Mouse (Mus musculus): ENCODE results near the gene Mfsd4b5.
A peak's percentile ranks its signal among the peaks of the same experiment; 100 is the strongest.

DNA sequence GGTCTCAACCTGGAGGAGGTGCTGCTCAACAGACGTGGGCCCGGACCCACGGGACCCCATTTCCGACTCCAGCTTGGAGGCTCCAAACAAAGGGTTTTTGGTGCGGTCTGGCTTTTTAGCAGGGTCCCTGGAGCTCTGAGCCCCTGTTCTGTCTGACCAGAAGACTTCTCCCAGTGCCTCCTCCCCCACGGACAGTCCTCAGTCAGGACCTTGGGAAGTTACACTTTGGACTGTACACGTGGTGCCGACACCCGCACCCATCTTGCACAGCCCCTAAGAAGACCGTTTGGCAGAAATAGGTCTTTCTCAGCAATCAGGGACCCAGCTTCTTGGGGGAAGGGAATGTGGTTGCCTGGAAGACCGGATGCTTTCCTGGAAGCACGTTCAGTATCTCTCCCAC lies at the start of gene Mfsd4b5:
- TF ChIP-seq CTCF (conservative IDR thresholded peaks at IDR 0.05; ENCODE audit: insufficient read depth, insufficient read length, low read depth, low read length) (no peak), POLR2A (IDR thresholded peaks at IDR 0.05; ENCODE audit: low read depth, low read length) (peak; percentile 51)

Measured in kidney, adult 2 months (tissue).